Mouse (Mus musculus): ENCODE data around the gene Tex2.

DNA sequence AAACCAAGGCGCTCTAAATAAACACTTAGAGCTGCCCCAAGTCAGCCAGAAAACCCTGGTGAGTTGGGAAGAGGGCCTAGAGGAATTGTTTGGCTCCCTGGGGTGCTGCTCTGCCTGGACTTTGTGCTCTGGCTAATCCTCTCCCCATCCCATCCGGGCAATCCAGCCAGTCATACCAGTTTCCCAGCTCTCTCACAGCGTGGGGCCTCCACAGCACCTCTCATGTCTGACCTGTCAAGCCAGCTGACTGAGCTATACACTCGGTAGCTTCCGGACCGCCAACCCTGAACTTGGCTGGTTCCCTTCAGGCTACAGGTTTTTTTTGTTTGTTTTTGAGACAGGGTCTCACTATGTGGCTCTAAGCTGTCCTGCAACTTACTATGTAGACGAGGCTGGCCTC, 24.5 kb upstream of the Tex2 start:
- no peak for TF ChIP-seq POLR2A (IDR thresholded peaks at IDR 0.05; ENCODE audit: low read depth, low read length)
- no peak for TF ChIP-seq JUND (conservative IDR thresholded peaks at IDR 0.05; ENCODE audit: low read depth, low read length)
- no peak for TF ChIP-seq UBTF (IDR thresholded peaks at IDR 0.05; ENCODE audit: low read depth, low read length)
- TF ChIP-seq RCOR1 (conservative IDR thresholded peaks at IDR 0.05; ENCODE audit: low read depth, low read length) = no peak
- TF ChIP-seq ETS1 (conservative IDR thresholded peaks at IDR 0.05; ENCODE audit: low read depth, low read length) = no peak
- TF ChIP-seq TBP (conservative IDR thresholded peaks at IDR 0.05; ENCODE audit: low read depth, low read length) = no peak
- no peak for TF ChIP-seq SMC3 (IDR thresholded peaks at IDR 0.05; ENCODE audit: low read depth, low read length)
- no peak for TF ChIP-seq TCF12 (IDR thresholded peaks at IDR 0.05; ENCODE audit: low read depth, low read length)
- no peak for TF ChIP-seq ZMIZ1 (IDR thresholded peaks at IDR 0.05; ENCODE audit: low read depth, low read length)
- TF ChIP-seq CTCF (conservative IDR thresholded peaks at IDR 0.05 in 1 of 2, IDR thresholded peaks at IDR 0.05 in 1 of 2; ENCODE audit: low read depth in 2 of 2, low read length in 2 of 2) = no peak

All from CH12.LX (cell line).